Mouse (Mus musculus) liver, postnatal 0 days (tissue): ENCODE measurements around the gene Rpp40. TPM values are rescaled to one million over a fixed set of nuclear protein-coding genes. Genes with fewer than 3 reads are reported as not detected.
A peak's percentile ranks its signal among the peaks of the same experiment; 100 is the strongest.

Experiments
- ATAC-seq: fragments of 200-750 bp; cut with Nextera tagmentation; 2 replicates; pipeline ENCODE4 v1.8.0; 2017; ENCODE audit warnings: mild to moderate bottlenecking, moderate library complexity
- DNase-seq: peaks from one replicate; pipeline ENCODE4 v3.0.0-alpha.2; 2016
- H3K27ac ChIP-seq: fragments of 300-500 bp; sonication (generic); 2 replicates; pipeline ENCODE4 v1.5.1; 2014; ENCODE audit warnings: antibody characterized with exemption, moderate library complexity, mild to moderate bottlenecking, low read depth
- H3K27me3 ChIP-seq: fragments of 300-500 bp; sonication (generic); 2 replicates; pipeline ENCODE4 v1.6.1; 2014; ENCODE audit warnings: low read length, control low read depth, mixed read lengths; ENCODE audit not compliant: insufficient read depth
- H3K36me3 ChIP-seq: fragments of 300-500 bp; sonication (generic); replicated peaks from 2 replicates; pipeline ENCODE4 v1.6.1; 2014; ENCODE audit warnings: mild to moderate bottlenecking, control low read depth, low read length, moderate library complexity, mixed read lengths; ENCODE audit not compliant: insufficient read depth
- H3K4me1 ChIP-seq: fragments of 300-500 bp; sonication (generic); 2 replicates; pipeline ENCODE4 v1.6.1; 2014; ENCODE audit warnings: antibody characterized with exemption, mild to moderate bottlenecking, control low read depth; ENCODE audit not compliant: insufficient read depth
- H3K4me2 ChIP-seq: fragments of 300-500 bp; sonication (generic); 2 replicates; pipeline ENCODE4 v1.6.1; 2014; ENCODE audit warnings: low read depth, mild to moderate bottlenecking, low read length, moderate library complexity, mixed read lengths
- H3K4me3 ChIP-seq: fragments of 300-500 bp; sonication (generic); 2 replicates; pipeline ENCODE4 v1.5.1; 2014; ENCODE audit warnings: low read depth, low read length
- H3K9ac ChIP-seq: fragments of 300-500 bp; sonication (generic); replicated peaks from 2 replicates; pipeline ENCODE4 v1.6.1; 2014; ENCODE audit warnings: mild to moderate bottlenecking, moderate library complexity
- H3K9me3 ChIP-seq: fragments of 300-500 bp; sonication (generic); 2 replicates; pipeline ENCODE4 v1.6.1; 2016; ENCODE audit warnings: mild to moderate bottlenecking, control low read depth, low read length, mixed read lengths
- CTCF ChIP-seq: sonication (generic); IDR thresholded peaks from 2 replicates; pipeline ENCODE4 v1.5.1; 2016; ENCODE audit warnings: antibody characterized with exemption, low read depth
- EP300 ChIP-seq: IDR thresholded peaks from 2 replicates; pipeline ENCODE4 v1.6.1; 2016; ENCODE audit warnings: antibody characterized with exemption, low read depth, mild to moderate bottlenecking
- WGBS: fragments of 180-500 bp; shearing (Covaris S2); extraction: QIAGEN DNeasy Blood & Tissue Kit; methylation state at CpG from one replicate; pipeline ENCODE4 v1.1.7; 2014; ENCODE audit not compliant: insufficient replicate concordance; 5-methylcytosine and 5-hydroxymethylcytosine counted together
- polyA plus RNA-seq: library from polyadenylated mRNA; unstranded; fragments of >200 nt; fragmentation: Nextera tagmentation; extraction: Ambion mirVana; gene quantifications from 2 replicates; pipeline ENCODE4 v1.2.1, GENCODE M21; 2015

Gene Rpp40
- polyA plus RNA-seq, result 7.8 and 11.3 TPM in 2 replicates

- H3K9ac ChIP-seq, result peak within 1 kb of the TSS; percentile 59
- no peaks in the 10 kb centered on the region for H3K27me3 ChIP-seq
- H3K4me3 ChIP-seq, result peak within 1 kb of the TSS; percentile 71
- peak within 1 kb of the TSS; percentile 84 for H3K4me2 ChIP-seq
- H3K36me3 ChIP-seq, result no peaks in the 10 kb centered on the region
- TF ChIP-seq CTCF (no peak), EP300 (0 out of 2 replicates have a peak, but pooled peaks have one; percentile 34)
- peaks cover 3% of the 10 kb centered on the region; the same call in 1 of the 2 replicates for H3K4me1 ChIP-seq
- ATAC-seq, result peak; percentile 100
- H3K9me3 ChIP-seq, result no peaks in the 10 kb centered on the region
- peak; percentile 93 for DNase-seq
- no peak within 1 kb of the TSS for H3K27ac ChIP-seq
- under 1% methylated on average over 35 of the region's 35 CpGs for WGBS
Observed at GRCm38 (mm10) chr13:35905879-35906481, at the start of gene Rpp40. Gene Rpp40, minus strand, starts transcription at chr13:35906359.

DNA sequence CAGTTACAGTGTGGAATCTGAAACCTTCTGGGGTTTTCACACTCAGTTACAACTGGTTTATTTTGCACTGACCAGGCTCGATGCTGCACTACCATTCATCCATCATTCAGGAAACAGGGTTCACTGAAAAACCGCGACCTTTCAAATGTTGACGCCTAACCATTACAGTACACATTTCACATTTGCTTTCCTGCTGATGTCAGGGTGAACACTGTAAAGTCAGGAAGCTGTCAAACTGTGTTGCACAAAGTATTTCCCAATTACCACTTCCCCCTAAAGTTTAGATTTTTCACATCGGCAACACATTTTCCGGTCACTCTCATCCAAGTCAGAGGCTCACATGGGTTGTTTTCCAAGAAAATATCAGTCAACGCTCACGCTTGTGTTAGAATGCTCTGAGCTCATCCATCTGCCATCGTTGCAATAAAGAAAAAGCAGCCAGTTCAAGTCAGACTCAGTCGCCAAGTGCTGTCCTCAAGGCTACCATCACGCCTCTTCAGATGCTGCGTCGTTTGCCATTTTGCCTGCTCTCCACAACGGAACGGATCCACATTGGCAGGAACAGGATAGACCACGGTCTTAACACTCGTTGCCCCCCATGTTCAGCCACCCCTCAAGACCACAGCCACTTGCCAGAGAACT is 43.8 kb upstream of the Rpp40 start:
- no peak overlapping the region for H3K4me2 ChIP-seq
- no peaks in the 10 kb centered on the region for H3K27me3 ChIP-seq
- peaks cover 8% of the 10 kb centered on the region; the same call in 1 of the 2 replicates for H3K4me1 ChIP-seq
- H3K27ac ChIP-seq, result no peak overlapping the region
- H3K36me3 ChIP-seq, result no peaks in the 10 kb centered on the region
- no peaks in the 10 kb centered on the region for H3K9me3 ChIP-seq
- no peak for TF ChIP-seq EP300
- TF ChIP-seq CTCF, result no peak
- H3K9ac ChIP-seq, result no peak overlapping the region
- no peak overlapping the region for H3K4me3 ChIP-seq
- ATAC-seq, result peak; percentile 33
- 55% methylated on average over 17 of the region's 17 CpGs for WGBS
- no peak for DNase-seq

- TF ChIP-seq CTCF (peak; percentile 95), EP300 (no peak)
- DNase-seq, result peak; percentile 80
- Histone ChIP-seq H3K9ac (no peak overlapping the region), H3K36me3 (no peaks in the 10 kb centered on the region), H3K4me3 (no peak overlapping the region), H3K4me2 (no peak overlapping the region), H3K4me1 (peaks cover 8% of the 10 kb centered on the region; the same call in 1 of the 2 replicates), H3K27me3 (no peaks in the 10 kb centered on the region), H3K9me3 (no peaks in the 10 kb centered on the region), H3K27ac (no peak overlapping the region)
- 0 out of 2 replicates have a peak, but pooled peaks have one; percentile 35 for ATAC-seq
- 18% methylated on average over 14 of the region's 14 CpGs for WGBS
Observed at GRCm38 (mm10) chr13:35947354-35948000, 41.3 kb upstream of the Rpp40 start.

DNA sequence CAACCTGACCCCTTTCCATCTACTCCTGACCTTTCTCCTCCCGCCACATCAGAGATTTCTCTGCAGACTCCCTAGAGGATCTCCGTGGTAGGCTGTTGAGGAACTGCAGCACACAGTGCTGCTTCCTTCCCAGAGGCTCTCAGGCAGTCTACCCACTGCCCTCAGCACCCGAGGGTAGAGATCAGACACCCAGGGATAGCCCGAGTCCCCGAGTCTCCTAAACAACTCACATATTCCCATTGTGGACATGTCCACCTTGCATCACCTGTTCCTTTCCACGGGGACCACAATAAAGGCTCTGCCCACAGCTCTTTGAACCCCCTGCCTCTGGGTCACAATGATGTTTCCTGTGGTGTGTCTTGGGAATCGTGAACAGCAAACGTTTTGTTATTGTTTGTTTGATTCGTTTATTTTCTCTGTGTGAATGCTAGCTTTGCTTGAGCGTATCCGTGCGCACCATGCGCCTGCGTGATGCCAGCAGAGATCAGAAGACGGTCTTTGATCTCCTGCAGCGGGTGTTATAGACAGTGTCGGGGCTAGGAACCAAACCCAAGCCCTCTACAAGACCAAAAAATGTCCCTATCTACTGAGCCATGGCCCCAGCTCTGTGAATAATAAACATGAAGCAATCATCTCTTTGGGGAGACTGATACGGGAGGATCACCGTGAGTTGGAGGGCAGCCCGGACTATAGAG is 40.6 kb upstream of the Rpp40 start:
- TF ChIP-seq CTCF (no peak), EP300 (no peak)
- DNase-seq, result no peak
- H3K4me1 ChIP-seq, result peaks cover 8% of the 10 kb centered on the region; the same call in 1 of the 2 replicates
- no peaks in the 10 kb centered on the region for H3K36me3 ChIP-seq
- H3K4me2 ChIP-seq, result no peak overlapping the region
- no peak for ATAC-seq
- H3K27me3 ChIP-seq, result no peaks in the 10 kb centered on the region
- H3K27ac ChIP-seq, result no peak overlapping the region
- H3K4me3 ChIP-seq, result no peak overlapping the region
- no peak overlapping the region for H3K9ac ChIP-seq
- 63% methylated on average over 20 of the region's 20 CpGs for WGBS
- no peaks in the 10 kb centered on the region for H3K9me3 ChIP-seq

DNA sequence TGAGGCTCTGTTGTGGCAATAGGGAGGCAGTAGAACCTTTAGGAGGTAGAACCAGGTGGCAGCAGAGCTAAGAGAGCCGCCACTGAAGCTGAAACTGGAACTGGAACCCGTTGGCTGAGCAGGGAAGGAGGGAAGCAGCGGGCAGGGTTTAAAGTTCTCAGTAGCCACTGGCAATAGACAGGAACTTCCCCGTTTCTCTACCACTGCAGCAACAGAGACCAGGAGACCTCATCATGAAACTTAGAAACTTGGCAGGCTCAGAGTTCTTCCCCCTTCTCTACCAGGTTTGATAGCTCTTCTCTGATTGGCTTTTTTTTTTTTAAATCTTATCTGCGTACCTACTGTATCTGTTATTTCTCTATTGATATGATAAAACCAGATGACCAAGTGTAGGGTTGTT is 34.8 kb upstream of the Rpp40 start:
- DNase-seq, result no peak
- H3K9ac ChIP-seq, result no peak overlapping the region
- WGBS, result 47% methylated on average over 5 of the region's 5 CpGs
- TF ChIP-seq CTCF (no peak), EP300 (no peak)
- H3K4me1 ChIP-seq, result no peaks in the 10 kb centered on the region
- no peak overlapping the region for H3K4me3 ChIP-seq
- no peaks in the 10 kb centered on the region for H3K27me3 ChIP-seq
- no peak for ATAC-seq
- no peak overlapping the region for H3K27ac ChIP-seq
- no peaks in the 10 kb centered on the region for H3K36me3 ChIP-seq
- no peak overlapping the region for H3K4me2 ChIP-seq
- no peaks in the 10 kb centered on the region for H3K9me3 ChIP-seq
